Mouse (Mus musculus): Measurements from ENCODE around the gene Bpifb2.

- TF ChIP-seq GABPA (IDR thresholded peaks at IDR 0.05; ENCODE audit: low read depth, low read length) (no peak), CTCF (IDR thresholded peaks at IDR 0.05 in 2 of 3, conservative IDR thresholded peaks at IDR 0.05 in 1 of 3; ENCODE audit: control insufficient read depth in 1 of 3, insufficient read depth in 1 of 3, low read depth in 2 of 3, low read length in 3 of 3, poor library complexity in 1 of 3, severe bottlenecking in 1 of 3) (no peak), MXI1 (IDR thresholded peaks at IDR 0.05; ENCODE audit: low read depth, low read length) (no peak), POLR2A (IDR thresholded peaks at IDR 0.05; ENCODE audit: control insufficient read depth in 1 of 2, insufficient read depth in 1 of 2, low read depth in 1 of 2, low read length in 2 of 2, poor library complexity in 1 of 2) (no peak), ELF1 (IDR thresholded peaks at IDR 0.05; ENCODE audit: low read depth, low read length) (no peak), USF2 (IDR thresholded peaks at IDR 0.05; ENCODE audit: borderline replicate concordance in 1 of 2, insufficient read depth in 1 of 2, low read depth in 1 of 2, low read length in 2 of 2) (no peak), EP300 (IDR thresholded peaks at IDR 0.05; ENCODE audit: low read depth in 1 of 2, low read length in 2 of 2) (no peak), MAX (IDR thresholded peaks at IDR 0.05; ENCODE audit: low read length) (no peak), TBP (IDR thresholded peaks at IDR 0.05; ENCODE audit: low read depth, low read length) (no peak), GATA1 (IDR thresholded peaks at IDR 0.05; ENCODE audit: low read depth, low read length) (no peak), HCFC1 (IDR thresholded peaks at IDR 0.05; ENCODE audit: low read depth, low read length) (no peak), SMC3 (IDR thresholded peaks at IDR 0.05; ENCODE audit: low read depth, low read length) (no peak)
Measured at GRCm38 (mm10) chr2:153931125-153931524, 56.3 kb downstream of the Bpifb2 start.
